Mouse (Mus musculus) embryonic facial prominence, embryonic 11.5 days (tissue): ENCODE results near the gene Ubl3. TPM values are rescaled to one million over a fixed set of nuclear protein-coding genes. Genes with fewer than 3 reads are reported as not detected.
A peak's percentile ranks its signal among the peaks of the same experiment; 100 is the strongest.

Source experiments
- ATAC-seq: fragments of 200-750 bp; cut with Nextera tagmentation; replicated peaks from 2 replicates; pipeline ENCODE4 v1.8.0; 2017; ENCODE audit warnings: low read depth; ENCODE audit not compliant: insufficient number of reproducible peaks, low FRiP score, low TSS enrichment
- DNase-seq: peaks from one replicate; pipeline ENCODE4 v3.0.0-alpha.2; 2015; ENCODE audit warnings: low spot score
- H3K27ac ChIP-seq: fragments of 300-500 bp; sonication (generic); replicated peaks from 2 replicates; pipeline ENCODE4 v1.5.1; 2014; ENCODE audit warnings: mild to moderate bottlenecking, low read depth, low read length, control low read depth
- H3K27me3 ChIP-seq: fragments of 300-500 bp; sonication (generic); 2 replicates; pipeline ENCODE4 v1.6.1; 2014; ENCODE audit warnings: mild to moderate bottlenecking, low read length, moderate library complexity, mixed read lengths; ENCODE audit not compliant: control insufficient read depth, insufficient read depth
- H3K36me3 ChIP-seq: fragments of 300-500 bp; sonication (generic); replicated peaks from 2 replicates; pipeline ENCODE4 v1.6.1; 2014; ENCODE audit warnings: low read depth, mild to moderate bottlenecking, low read length, moderate library complexity, mixed read lengths; ENCODE audit not compliant: control insufficient read depth, insufficient read depth
- H3K4me1 ChIP-seq: fragments of 300-500 bp; sonication (generic); 2 replicates; pipeline ENCODE4 v1.6.1; 2014; ENCODE audit warnings: low read length, mixed read lengths; ENCODE audit not compliant: control insufficient read depth, insufficient read depth
- H3K4me2 ChIP-seq: fragments of 300-500 bp; sonication (generic); 2 replicates; pipeline ENCODE4 v1.6.1; 2014; ENCODE audit warnings: low read depth, mild to moderate bottlenecking, control low read depth, low read length, moderate library complexity
- H3K4me3 ChIP-seq: fragments of 300-500 bp; sonication (generic); 2 replicates; pipeline ENCODE4 v1.5.1; 2014; ENCODE audit warnings: low read depth, low read length, control low read depth
- H3K9ac ChIP-seq: fragments of 300-500 bp; sonication (generic); replicated peaks from 2 replicates; pipeline ENCODE4 v1.6.1; 2014; ENCODE audit warnings: mild to moderate bottlenecking, control low read depth, low read length
- H3K9me3 ChIP-seq: fragments of 300-500 bp; sonication (generic); replicated peaks from 2 replicates; pipeline ENCODE4 v1.6.1; 2016; ENCODE audit warnings: mild to moderate bottlenecking, low read length, inconsistent platforms, mixed read lengths; ENCODE audit not compliant: control insufficient read depth
- WGBS: fragments of 180-500 bp; shearing (Covaris S2); extraction: QIAGEN DNeasy Blood & Tissue Kit; methylation state at CpG from one replicate; pipeline ENCODE4 v1.1.7; 2014; 5-methylcytosine and 5-hydroxymethylcytosine counted together
- polyA plus RNA-seq: library from polyadenylated mRNA; unstranded; fragments of >200 nt; fragmentation: Nextera tagmentation; extraction: Ambion mirVana; gene quantifications from 2 replicates; pipeline ENCODE4 v1.2.1, GENCODE M21; 2014

Ubl3 gene
- polyA plus RNA-seq, 1 experiment from 2014 or later = 69.8 TPM

GRCm38 (mm10) chr5:148550393-148550792 is 2.2 kb downstream of the Ubl3 start:
- H3K9ac ChIP-seq = peak overlapping the region; percentile 29
- peak; percentile 38 for DNase-seq

GRCm38 (mm10) chr5:148549307-148549706 is 3.3 kb downstream of the Ubl3 start:
- H3K9me3 ChIP-seq = no peaks in the 10 kb centered on the region
- H3K4me3 ChIP-seq = no peak overlapping the region
- ATAC-seq = no peak
- H3K9ac ChIP-seq = no peak overlapping the region
- peak; percentile 49 for DNase-seq
- 5% methylated on average over 4 of the region's 4 CpGs for WGBS
- no peak overlapping the region for H3K4me2 ChIP-seq
- 0 out of 2 replicates have a peak, but pooled peaks cover 2% of the 10 kb centered on the region for H3K4me1 ChIP-seq
- H3K36me3 ChIP-seq = no peaks in the 10 kb centered on the region
- H3K27me3 ChIP-seq = no peaks in the 10 kb centered on the region; the same call in 1 of the 2 replicates
- no peak overlapping the region for H3K27ac ChIP-seq

More at GRCm38 (mm10) chr5:148550393-148550792, 2.2 kb downstream of the Ubl3 start:
- Histone ChIP-seq H3K4me3 (peak overlapping the region; percentile 63), H3K4me2 (peak overlapping the region; percentile 54), H3K4me1 (peaks cover 2% of the 10 kb centered on the region; the same call in 1 of the 2 replicates), H3K27ac (no peak overlapping the region), H3K9me3 (no peaks in the 10 kb centered on the region), H3K36me3 (no peaks in the 10 kb centered on the region), H3K27me3 (no peaks in the 10 kb centered on the region; the same call in 1 of the 2 replicates)
- ATAC-seq = no peak
- 3% methylated on average over 6 of the region's 6 CpGs for WGBS

- ATAC-seq (no peak), DNase-seq (no peak)
- H3K4me2 ChIP-seq = no peak overlapping the region
- 64% methylated on average over 9 of the region's 9 CpGs for WGBS
- H3K9me3 ChIP-seq = no peaks in the 10 kb centered on the region
- H3K9ac ChIP-seq = no peak overlapping the region
- no peaks in the 10 kb centered on the region for H3K27me3 ChIP-seq
- H3K27ac ChIP-seq = no peak overlapping the region
- H3K36me3 ChIP-seq = no peaks in the 10 kb centered on the region
- 0 out of 2 replicates have a peak, but pooled peaks cover 2% of the 10 kb centered on the region for H3K4me1 ChIP-seq
- no peak overlapping the region for H3K4me3 ChIP-seq
Measured at GRCm38 (mm10) chr5:148548568-148548967, 4.0 kb downstream of the Ubl3 start.

- H3K9ac ChIP-seq = no peak overlapping the region
- no peak overlapping the region for H3K4me2 ChIP-seq
- H3K36me3 ChIP-seq = no peaks in the 10 kb centered on the region
- H3K4me1 ChIP-seq = 0 out of 2 replicates have a peak, but pooled peaks cover 2% of the 10 kb centered on the region
- ATAC-seq = no peak
- WGBS = 49% methylated on average over 10 of the region's 10 CpGs
- H3K4me3 ChIP-seq = no peak overlapping the region
- DNase-seq = peak; percentile 70
- no peak overlapping the region for H3K27ac ChIP-seq
- no peaks in the 10 kb centered on the region for H3K9me3 ChIP-seq
- no peaks in the 10 kb centered on the region for H3K27me3 ChIP-seq
Measured at GRCm38 (mm10) chr5:148547870-148548456, 4.6 kb downstream of the Ubl3 start.

GRCm38 (mm10) chr5:148546970-148547369 is 5.6 kb downstream of the Ubl3 start:
- Histone ChIP-seq H3K4me3 (no peak overlapping the region), H3K9me3 (no peaks in the 10 kb centered on the region), H3K4me1 (0 out of 2 replicates have a peak, but pooled peaks cover 2% of the 10 kb centered on the region), H3K27ac (no peak overlapping the region), H3K36me3 (no peaks in the 10 kb centered on the region), H3K9ac (no peak overlapping the region), H3K4me2 (no peak overlapping the region), H3K27me3 (no peaks in the 10 kb centered on the region)
- DNase-seq (no peak), ATAC-seq (no peak)
- 64% methylated on average over 2 of the region's 2 CpGs for WGBS

- Histone ChIP-seq H3K27ac (no peak overlapping the region), H3K9me3 (no peaks in the 10 kb centered on the region), H3K4me1 (0 out of 2 replicates have a peak, but pooled peaks cover 2% of the 10 kb centered on the region), H3K27me3 (no peaks in the 10 kb centered on the region), H3K4me2 (no peak overlapping the region), H3K9ac (no peak overlapping the region), H3K36me3 (no peaks in the 10 kb centered on the region), H3K4me3 (no peak overlapping the region)
- WGBS = 94% methylated on average over 2 of the region's 2 CpGs
- ATAC-seq = no peak
- no peak for DNase-seq
Measured at GRCm38 (mm10) chr5:148544733-148545132, 7.9 kb downstream of the Ubl3 start.

- no peaks in the 10 kb centered on the region for H3K36me3 ChIP-seq
- H3K27ac ChIP-seq = no peak overlapping the region
- no peak for DNase-seq
- H3K4me1 ChIP-seq = no peaks in the 10 kb centered on the region
- 61% methylated on average over 2 of the region's 2 CpGs for WGBS
- H3K4me2 ChIP-seq = no peak overlapping the region
- ATAC-seq = no peak
- H3K9ac ChIP-seq = no peak overlapping the region
- H3K4me3 ChIP-seq = no peak overlapping the region
- no peaks in the 10 kb centered on the region for H3K27me3 ChIP-seq
- no peaks in the 10 kb centered on the region for H3K9me3 ChIP-seq
Measured at GRCm38 (mm10) chr5:148542196-148542595, 10.4 kb downstream of the Ubl3 start.

- no peaks in the 10 kb centered on the region for H3K27me3 ChIP-seq
- H3K4me3 ChIP-seq = no peak overlapping the region
- no peak overlapping the region for H3K4me2 ChIP-seq
- H3K9me3 ChIP-seq = no peaks in the 10 kb centered on the region
- H3K4me1 ChIP-seq = no peaks in the 10 kb centered on the region
- DNase-seq (no peak), ATAC-seq (no peak)
- no peak overlapping the region for H3K9ac ChIP-seq
- 83% methylated on average over 4 of the region's 4 CpGs for WGBS
- H3K27ac ChIP-seq = no peak overlapping the region
- no peaks in the 10 kb centered on the region for H3K36me3 ChIP-seq
Measured at GRCm38 (mm10) chr5:148535669-148536430, 16.7 kb downstream of the Ubl3 start.
